ENCODE assay signal across 8 mouse cellular contexts in genomic region chr3:57204066-57204723, GRCm38 (mm10).
DNase-seq lines count a peak whose midpoint lies in the region; ATAC-seq and TF ChIP-seq lines count a peak whose summit lies in the region.

No protein-coding gene starts in this region.

- peak in 1 of 3 experiments; percentile 1 for DNase-seq in liver, embryonic 14.5 days (ENCODE audit: low read depth in 3 of 3, low spot score in 3 of 3)
- no peak for DNase-seq in liver
- DNase-seq in adrenal gland, postnatal 25 days = peak; percentile 9
- DNase-seq in embryo, embryonic 9.5 days (ENCODE audit: extremely low spot score) = peak; percentile 66
- DNase-seq in kidney, postnatal 0 days (ENCODE audit: low spot score) = peak; percentile 88
- DNase-seq in lung, postnatal 0 days (ENCODE audit: low spot score) = peak; percentile 73
- DNase-seq in right cerebral cortex, postnatal 25 days = peak; percentile 24
- no peak for DNase-seq in ovary, postnatal 36 days (ENCODE audit: low spot score)

- H3K4me2 ChIP-seq in liver, embryonic 14.5 days (ENCODE audit: low read depth) = no peak overlapping the region
- no peak overlapping the region for H3K4me2 ChIP-seq in kidney, postnatal 0 days (ENCODE audit: low read length)
- no peak overlapping the region for H3K4me2 ChIP-seq in lung, postnatal 0 days (replicated peaks; ENCODE audit: low read depth, low read length)

- no peak overlapping the region for H3K9ac ChIP-seq in liver, embryonic 14.5 days (replicated peaks)
- H3K9ac ChIP-seq in kidney, postnatal 0 days (ENCODE audit: low read depth, low read length) = no peak overlapping the region
- H3K9ac ChIP-seq in lung, postnatal 0 days (replicated peaks; ENCODE audit: low read depth) = no peak overlapping the region

- H3K4me3 ChIP-seq in liver, embryonic 14.5 days (ENCODE audit: insufficient read depth in 1 of 2, low read depth in 2 of 2, low read length in 2 of 2) = no peak overlapping the region
- H3K4me3 ChIP-seq in kidney, postnatal 0 days (replicated peaks; ENCODE audit: low read depth, low read length) = no peak overlapping the region
- no peak overlapping the region for H3K4me3 ChIP-seq in lung, postnatal 0 days (ENCODE audit: low read depth, low read length)

- no peak overlapping the region for H3K27ac ChIP-seq in liver, embryonic 14.5 days
- no peak overlapping the region for H3K27ac ChIP-seq in kidney, postnatal 0 days
- no peak overlapping the region for H3K27ac ChIP-seq in lung, postnatal 0 days (ENCODE audit: low read length)

- H3K9me3 ChIP-seq in liver, embryonic 14.5 days (ENCODE audit: control insufficient read depth, low read length) = no peaks in the 10 kb centered on the region
- no peaks in the 10 kb centered on the region for H3K9me3 ChIP-seq in kidney, postnatal 0 days (replicated peaks; ENCODE audit: low read length)
- H3K9me3 ChIP-seq in lung, postnatal 0 days (ENCODE audit: low read length) = no peaks in the 10 kb centered on the region

- H3K27me3 ChIP-seq in liver, embryonic 14.5 days (ENCODE audit: control insufficient read depth, insufficient read depth, low read length) = no peaks in the 10 kb centered on the region
- H3K27me3 ChIP-seq in kidney, postnatal 0 days (ENCODE audit: insufficient read depth, low read length) = no peaks in the 10 kb centered on the region
- H3K27me3 ChIP-seq in lung, postnatal 0 days (replicated peaks; ENCODE audit: insufficient read depth, low read length) = no peaks in the 10 kb centered on the region

- no peak for ATAC-seq in liver, embryonic 14.5 days (ENCODE audit: insufficient read depth)
- no peak for ATAC-seq in kidney, postnatal 0 days (replicated peaks; ENCODE audit: low FRiP score, low read depth)
- no peak for ATAC-seq in lung, postnatal 0 days

- no peak for TF ChIP-seq EP300 in liver, embryonic 14.5 days (IDR thresholded peaks at IDR 0.05; ENCODE audit: low read depth)
- TF ChIP-seq EP300 in lung, postnatal 0 days (IDR thresholded peaks at IDR 0.05) = no peak

- no peaks in the 10 kb centered on the region for H3K36me3 ChIP-seq in liver, embryonic 14.5 days (replicated peaks; ENCODE audit: control insufficient read depth, insufficient read depth, low read depth)
- H3K36me3 ChIP-seq in kidney, postnatal 0 days (ENCODE audit: insufficient read depth, low read length) = no peaks in the 10 kb centered on the region
- H3K36me3 ChIP-seq in lung, postnatal 0 days (ENCODE audit: insufficient read depth, low read length) = no peaks in the 10 kb centered on the region

- H3K4me1 ChIP-seq in liver, embryonic 14.5 days (replicated peaks; ENCODE audit: control insufficient read depth in 2 of 2, insufficient read depth in 2 of 2, low read length in 1 of 2) = no peaks in the 10 kb centered on the region
- no peaks in the 10 kb centered on the region for H3K4me1 ChIP-seq in kidney, postnatal 0 days (replicated peaks; ENCODE audit: insufficient read depth, low read length)
- no peaks in the 10 kb centered on the region for H3K4me1 ChIP-seq in lung, postnatal 0 days (ENCODE audit: insufficient read depth, low read depth, low read length)

- peak; percentile 30; the same call in 1 of the 2 replicates for TF ChIP-seq CTCF in liver, embryonic 14.5 days (IDR thresholded peaks at IDR 0.05; ENCODE audit: low read depth)
- TF ChIP-seq CTCF in kidney, postnatal 0 days (IDR thresholded peaks at IDR 0.05; ENCODE audit: low read depth) = peak; percentile 84
- TF ChIP-seq CTCF in lung, postnatal 0 days (IDR thresholded peaks at IDR 0.05) = peak; percentile 81

- WGBS in liver, embryonic 14.5 days (ENCODE audit: insufficient replicate concordance) = 22% methylated on average over 3 of the region's 3 CpGs
- 18% methylated on average over 3 of the region's 3 CpGs for WGBS in kidney, postnatal 0 days
- WGBS in lung, postnatal 0 days = 20% methylated on average over 3 of the region's 3 CpGs

Comparison
In these comparisons a context has a peak if more than half of its experiments do, and no peak if none do; other contexts are left out.
1. DNase-seq: peak in adrenal gland, postnatal 25 days (single experiment), embryo, embryonic 9.5 days (single experiment), kidney, postnatal 0 days (single experiment), lung, postnatal 0 days (single experiment) and right cerebral cortex, postnatal 25 days (single experiment); none in liver (single experiment) and ovary, postnatal 36 days (single experiment).
2. CTCF ChIP-seq: peak in every context shown above with its lines; median percentile 84 in kidney, postnatal 0 days; 81 in lung, postnatal 0 days; 30 in liver, embryonic 14.5 days.